Mouse (Mus musculus) testis, adult 2 months (tissue): ENCODE data around the gene Pak1ip1.

Experiments used
- CTCF ChIP-seq: fragments of 200-500 bp; IDR thresholded peaks from 2 replicates; pipeline ENCODE4 v1.5.1; 2012; ENCODE audit warnings: low read depth, mild to moderate bottlenecking, inconsistent platforms, low read length, moderate library complexity; ENCODE audit not compliant: control insufficient read depth, insufficient read depth, insufficient replicate concordance
- POLR2A ChIP-seq: fragments of 200-500 bp; IDR thresholded peaks from 2 replicates; pipeline ENCODE4 v1.6.1; 2012; ENCODE audit warnings: low read depth, mild to moderate bottlenecking, inconsistent platforms, low read length, moderate library complexity; ENCODE audit not compliant: control insufficient read depth

DNA sequence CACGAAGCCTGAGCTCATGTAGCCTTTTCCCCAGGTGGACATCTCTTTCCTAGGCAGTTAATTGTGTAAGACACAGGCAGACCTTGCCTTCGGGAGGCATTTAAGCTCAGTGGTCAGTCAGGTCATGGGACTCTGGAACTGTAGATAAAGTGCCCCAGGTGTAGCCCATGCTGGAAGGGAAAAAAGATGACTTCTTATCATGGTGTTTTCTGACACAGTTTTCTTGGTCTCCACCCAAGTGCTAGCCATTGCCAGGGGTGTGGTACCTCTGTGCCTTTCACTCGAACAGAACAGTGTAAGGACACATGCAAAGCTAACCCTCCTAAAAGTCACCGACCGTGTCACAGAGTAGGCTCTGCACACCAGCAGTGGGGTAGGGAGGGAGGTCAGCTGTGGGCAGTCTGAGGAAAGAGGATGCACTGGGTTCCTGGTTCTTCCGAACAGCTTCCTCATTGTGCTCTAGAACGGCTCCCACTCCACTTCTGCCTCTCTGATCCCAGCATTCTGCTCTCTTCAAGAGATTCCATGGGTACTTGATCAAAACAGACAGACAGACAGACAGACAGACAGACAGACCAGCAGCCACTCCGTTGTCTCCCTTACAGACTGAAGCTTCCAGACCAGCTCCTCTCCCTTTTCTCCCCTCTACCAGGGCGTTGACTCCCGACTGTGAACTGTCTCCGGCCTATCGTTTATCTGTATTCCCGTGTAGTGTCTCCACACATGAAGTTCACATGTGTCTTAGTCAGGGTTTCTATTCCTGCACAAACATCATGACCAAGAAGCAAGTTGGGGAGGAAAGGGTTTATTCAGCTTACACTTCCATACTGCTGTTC is 18.2 kb downstream of the Pak1ip1 start:
- TF ChIP-seq CTCF (no peak), POLR2A (no peak)
